Mouse (Mus musculus): ENCODE results near the gene Gm4981.
A peak's percentile ranks its signal among the peaks of the same experiment; 100 is the strongest.
"Not testable (repeated sequence)": the region's sequence is repeated elsewhere in the genome, so short reads cannot be mapped to it uniquely, and the experiment has no call there.

The Gm4981 gene

GRCm38 (mm10) chr10:58236613-58237012 is at the start of gene Gm4981:
TSS of gene Gm4981 (minus strand) at chr10:58236701.
- no peak for DNase-seq (ENCODE audit: low read depth)

- no peak for DNase-seq (ENCODE audit: low read depth)
These were observed 45.7 kb upstream of the Gm4981 start for GRCm38 (mm10) chr10:58282238-58282637.

GRCm38 (mm10) chr10:58258466-58258865 is 22.0 kb upstream of the Gm4981 start:
- DNase-seq (ENCODE audit: low read depth): no peak

- DNase-seq (ENCODE audit: low read depth): no peak
These were observed 19.5 kb upstream of the Gm4981 start for GRCm38 (mm10) chr10:58255954-58256353.

- DNase-seq (ENCODE audit: low read depth): peak; percentile 92
These were observed 18.9 kb upstream of the Gm4981 start, which contains the start of gene Gcc2 for GRCm38 (mm10) chr10:58255213-58255892. TSS of gene Gcc2 (plus strand) at chr10:58255497.

GRCm38 (mm10) chr10:58254635-58255175 is 18.2 kb upstream of the Gm4981 start:
- no peak for DNase-seq (ENCODE audit: low read depth)

GRCm38 (mm10) chr10:58249535-58249934 is 13.0 kb upstream of the Gm4981 start:
- DNase-seq (ENCODE audit: low read depth): no peak

- DNase-seq (ENCODE audit: low read depth): not testable (repeated sequence)
These were observed 2.7 kb upstream of the Gm4981 start for GRCm38 (mm10) chr10:58238984-58239740.

- not testable (repeated sequence) for DNase-seq (ENCODE audit: low read depth)
These were observed 1.5 kb downstream of the Gm4981 start for GRCm38 (mm10) chr10:58234985-58235384.

GRCm38 (mm10) chr10:58233740-58234121 is 2.8 kb downstream of the Gm4981 start:
- DNase-seq (ENCODE audit: low read depth): not testable (repeated sequence)

- not testable (repeated sequence) for DNase-seq (ENCODE audit: low read depth)
These were observed 3.3 kb downstream of the Gm4981 start for GRCm38 (mm10) chr10:58233054-58233739.

- not testable (repeated sequence) for DNase-seq (ENCODE audit: low read depth)
These were observed 3.9 kb downstream of the Gm4981 start, which contains the start of gene Duxf3 for GRCm38 (mm10) chr10:58232641-58232969. TSS of gene Duxf3 (minus strand) at chr10:58232675.

GRCm38 (mm10) chr10:58231779-58232640 is 4.5 kb downstream of the Gm4981 start:
- DNase-seq (ENCODE audit: low read depth): not testable (repeated sequence)

GRCm38 (mm10) chr10:58231088-58231487 is 5.4 kb downstream of the Gm4981 start:
- not testable (repeated sequence) for DNase-seq (ENCODE audit: low read depth)

GRCm38 (mm10) chr10:58230021-58230420 is 6.5 kb downstream of the Gm4981 start:
- DNase-seq (ENCODE audit: low read depth): not testable (repeated sequence)

GRCm38 (mm10) chr10:58227798-58228197 is 8.7 kb downstream of the Gm4981 start:
- DNase-seq (ENCODE audit: low read depth): not testable (repeated sequence)

GRCm38 (mm10) chr10:58226357-58226756 is 10.1 kb downstream of the Gm4981 start:
- not testable (repeated sequence) for DNase-seq (ENCODE audit: low read depth)

- not testable (repeated sequence) for DNase-seq (ENCODE audit: low read depth)
These were observed 11.4 kb downstream of the Gm4981 start, which contains the start of gene AW822073 for GRCm38 (mm10) chr10:58224827-58225785. TSS of gene AW822073 (minus strand) at chr10:58224930.

- not testable (repeated sequence) for DNase-seq (ENCODE audit: low read depth)
These were observed 12.3 kb downstream of the Gm4981 start for GRCm38 (mm10) chr10:58223972-58224805.

Measured in c-Kit-positive CD71-positive TER-119-negative erythroid progenitor cells, embryonic 14.5 days (primary cell).